Mouse (Mus musculus) gastrocnemius, adult 8-10 months (tissue): ENCODE data around the gene Galnt2. TPM values are rescaled to one million over a fixed set of nuclear protein-coding genes. Genes with fewer than 3 reads are reported as not detected.

Experiments
- DNase-seq, 2 experiments: peaks; one replicate each; pipeline ENCODE4 v3.0.0; 2022; ENCODE audit warnings: low spot score in 2 of 2
- total RNA-seq, 4 experiments: library from RNA; stranded (reverse); gene quantifications; 2 replicates each; pipeline ENCODE4 v1.2.4; 2022

Gene Galnt2
- 10 to 100 TPM; 43.1 to 54.1 (median 49.5) TPM for total RNA-seq

DNA sequence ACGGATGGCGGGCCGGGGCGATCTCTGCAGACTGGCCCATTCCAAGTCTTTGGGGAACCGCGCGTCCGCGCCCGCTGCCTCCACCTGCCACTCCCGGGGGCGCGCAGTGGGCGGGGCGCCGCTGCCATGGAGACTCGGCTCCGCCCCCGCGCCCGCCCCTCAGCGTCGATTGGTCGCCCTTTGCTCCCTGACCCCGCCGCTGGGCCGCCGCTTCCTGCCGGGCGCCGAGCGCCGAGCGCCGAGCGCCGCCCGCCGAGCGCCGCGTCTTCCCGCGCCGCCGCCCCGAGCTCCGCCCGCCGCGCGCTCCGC lies at the start of gene Galnt2:
Gene Galnt2, plus strand, starts transcription at position 216 of the 309 bp plus-strand sequence.
- peak; percentile 80 to 87 for DNase-seq

GRCm38 (mm10) chr8:124181751-124182150 lies 49.4 kb upstream of the Galnt2 start:
- DNase-seq: no peak

- no peak for DNase-seq
These were observed 49.0 kb upstream of the Galnt2 start for GRCm38 (mm10) chr8:124182224-124182623.

- DNase-seq: no peak
These were observed 47.1 kb upstream of the Galnt2 start for GRCm38 (mm10) chr8:124184078-124184477.

- no peak for DNase-seq
These were observed 46.7 kb upstream of the Galnt2 start for GRCm38 (mm10) chr8:124184507-124184906.

DNA sequence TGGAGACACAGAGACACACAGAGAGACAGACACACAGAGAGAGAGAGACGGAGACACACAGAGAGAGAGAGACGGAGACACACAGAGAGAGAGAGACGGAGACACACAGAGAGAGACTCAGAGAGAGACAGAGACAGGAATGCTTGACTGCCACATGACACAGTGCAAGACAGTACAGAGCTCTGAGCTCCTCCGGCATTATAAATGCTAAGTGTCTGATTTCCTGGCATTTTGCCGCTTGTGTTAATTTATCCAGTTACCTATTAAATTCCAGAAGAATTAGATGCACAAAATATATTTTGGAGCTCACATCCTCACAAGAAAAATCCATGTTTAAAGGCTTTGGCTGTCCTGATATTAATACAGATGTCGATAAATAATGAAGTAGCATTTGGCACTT lies 46.1 kb upstream of the Galnt2 start:
- DNase-seq: no peak

- DNase-seq: no peak
These were observed 40.8 kb upstream of the Galnt2 start for GRCm38 (mm10) chr8:124190388-124190787.

- DNase-seq: no peak
These were observed 38.9 kb upstream of the Galnt2 start for GRCm38 (mm10) chr8:124192242-124192641.

GRCm38 (mm10) chr8:124192976-124193375 lies 38.2 kb upstream of the Galnt2 start:
- DNase-seq: peak; percentile 53 to 74

DNA sequence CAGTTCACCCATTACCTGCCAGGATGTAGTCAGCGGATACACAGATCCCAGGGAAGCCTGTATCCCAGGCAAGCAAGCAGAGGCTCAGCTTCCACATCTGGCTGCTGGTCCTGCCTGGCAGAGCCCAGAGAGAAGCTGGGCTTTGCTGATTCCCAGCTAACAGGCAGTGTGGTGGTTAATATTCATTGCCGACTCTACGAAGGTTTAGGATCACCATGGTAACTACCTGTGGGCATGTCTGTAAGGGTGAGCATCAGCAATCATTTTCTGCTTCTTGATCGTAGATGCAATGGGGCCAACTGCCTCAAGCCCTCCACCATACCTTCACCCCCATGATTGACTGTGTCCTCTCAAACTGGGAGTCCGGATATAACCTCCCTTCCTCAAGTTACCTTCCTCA lies 37.2 kb upstream of the Galnt2 start:
- no peak for DNase-seq

- peak in 1 of 2 experiments; percentile 42 for DNase-seq
These were observed 35.0 kb upstream of the Galnt2 start for GRCm38 (mm10) chr8:124196195-124196594.

DNA sequence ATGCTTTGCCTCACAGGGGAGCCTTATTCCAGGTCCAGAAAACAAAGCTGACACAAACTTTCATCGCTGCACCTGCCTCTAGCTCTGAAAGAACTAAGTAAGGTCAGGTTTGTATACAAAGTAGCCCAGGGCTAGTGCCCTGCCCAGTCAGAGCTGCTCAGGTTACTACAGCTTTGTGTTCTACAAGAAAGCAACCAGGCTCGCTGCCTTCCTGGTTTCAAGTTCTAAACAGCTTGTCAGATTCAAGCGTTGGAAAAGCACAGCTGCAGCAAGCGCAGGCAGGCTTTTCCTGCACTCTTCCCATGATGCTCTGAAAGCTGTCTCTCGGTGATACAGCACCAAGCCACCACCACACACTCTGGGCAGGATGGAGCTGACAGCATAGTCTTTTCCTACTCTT lies 34.4 kb upstream of the Galnt2 start:
- no peak for DNase-seq

DNA sequence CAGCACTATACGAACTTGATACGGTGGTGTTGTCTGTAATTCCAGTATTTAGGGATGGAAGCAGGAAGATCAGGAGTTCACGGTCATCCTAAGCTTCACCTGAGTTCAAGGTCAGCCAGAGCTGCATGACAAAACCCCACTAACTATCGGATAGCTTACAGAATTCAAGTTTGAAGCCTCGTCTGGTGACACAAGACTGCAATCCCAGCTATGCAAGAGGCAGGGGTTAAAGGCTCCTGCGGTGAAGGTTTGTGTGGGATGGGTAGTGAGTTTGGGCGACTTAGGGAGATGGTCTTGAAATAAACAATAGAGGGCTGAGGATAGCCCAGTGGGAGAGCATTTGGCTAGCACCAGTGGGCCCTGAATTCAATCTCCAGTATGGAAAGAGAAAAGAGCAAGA lies 33.0 kb upstream of the Galnt2 start:
- no peak for DNase-seq

GRCm38 (mm10) chr8:124200400-124200799 lies 30.8 kb upstream of the Galnt2 start:
- DNase-seq: no peak

DNA sequence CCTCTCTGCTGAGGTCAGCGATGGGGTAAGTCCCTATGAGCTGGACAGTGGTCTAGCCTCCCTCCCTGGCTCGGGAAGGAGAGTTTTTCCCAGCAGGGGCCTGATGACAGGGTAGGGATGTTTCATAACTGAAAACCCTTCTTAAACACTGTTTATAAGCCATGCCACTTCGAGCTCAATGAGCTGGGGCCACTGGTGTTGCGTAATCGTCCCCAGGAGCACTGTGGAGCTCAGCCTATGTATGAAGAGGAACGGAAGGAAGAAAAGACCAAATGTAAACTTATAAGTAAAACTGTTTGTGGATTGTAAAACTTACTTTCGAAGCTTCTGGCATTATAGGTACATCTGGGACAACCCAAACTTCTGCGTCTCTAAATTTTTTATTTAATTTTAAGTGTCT lies 29.5 kb upstream of the Galnt2 start:
- no peak for DNase-seq

GRCm38 (mm10) chr8:124202895-124203294 lies 28.3 kb upstream of the Galnt2 start:
- DNase-seq: no peak

DNA sequence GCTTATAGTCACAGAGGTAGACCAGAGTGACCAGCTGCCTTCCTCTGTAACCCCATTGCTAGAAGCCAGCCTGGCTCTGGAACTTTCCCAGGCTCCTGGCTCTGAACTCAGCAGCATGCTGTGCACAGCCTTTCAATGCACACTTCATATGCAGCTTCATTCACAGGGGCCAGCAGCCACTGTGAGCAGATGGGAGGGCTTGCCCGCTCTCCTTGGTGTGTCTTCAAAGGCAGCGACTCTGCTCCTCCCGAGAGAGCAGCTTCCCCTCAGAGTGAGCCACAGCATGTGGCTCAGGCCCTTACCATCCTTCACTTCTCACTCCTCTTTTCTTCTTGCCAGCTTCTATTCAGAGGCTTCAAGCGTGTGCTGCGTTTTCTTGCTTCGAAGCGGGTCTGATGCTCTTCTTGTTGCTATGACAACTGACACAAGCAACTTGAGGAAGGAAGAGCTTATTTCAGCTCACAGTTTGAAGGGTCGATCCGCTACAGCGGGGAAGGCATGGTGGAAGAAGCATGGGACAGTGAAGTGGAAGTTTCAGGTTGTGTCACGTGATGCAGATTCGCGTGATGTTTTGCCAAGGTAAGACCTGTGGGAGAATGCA lies 27.1 kb upstream of the Galnt2 start:
- DNase-seq: no peak

DNA sequence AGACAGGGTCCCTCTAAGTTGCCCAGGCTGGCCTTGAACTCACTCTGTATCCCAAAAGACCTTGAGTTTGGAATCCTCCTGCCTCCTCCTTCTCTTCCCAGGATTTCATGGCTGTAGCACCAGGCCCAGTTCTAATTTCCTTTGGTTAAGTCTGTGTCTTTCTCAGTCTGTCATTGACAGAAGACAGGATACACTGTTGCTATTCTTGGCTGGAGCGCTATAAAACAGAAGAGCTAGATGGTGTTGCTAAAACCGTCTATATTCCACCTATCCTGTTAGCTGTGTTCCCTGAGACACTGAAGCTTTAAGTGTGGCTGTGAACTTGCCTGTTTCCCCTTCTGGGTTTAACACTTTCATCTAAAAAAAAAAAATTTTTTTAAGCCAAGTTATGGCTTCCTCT lies 19.0 kb upstream of the Galnt2 start:
- DNase-seq: no peak

GRCm38 (mm10) chr8:124216951-124217350 lies 14.2 kb upstream of the Galnt2 start:
- no peak for DNase-seq

- DNase-seq: no peak
These were observed 1.3 kb upstream of the Galnt2 start for GRCm38 (mm10) chr8:124229883-124230282.

DNA sequence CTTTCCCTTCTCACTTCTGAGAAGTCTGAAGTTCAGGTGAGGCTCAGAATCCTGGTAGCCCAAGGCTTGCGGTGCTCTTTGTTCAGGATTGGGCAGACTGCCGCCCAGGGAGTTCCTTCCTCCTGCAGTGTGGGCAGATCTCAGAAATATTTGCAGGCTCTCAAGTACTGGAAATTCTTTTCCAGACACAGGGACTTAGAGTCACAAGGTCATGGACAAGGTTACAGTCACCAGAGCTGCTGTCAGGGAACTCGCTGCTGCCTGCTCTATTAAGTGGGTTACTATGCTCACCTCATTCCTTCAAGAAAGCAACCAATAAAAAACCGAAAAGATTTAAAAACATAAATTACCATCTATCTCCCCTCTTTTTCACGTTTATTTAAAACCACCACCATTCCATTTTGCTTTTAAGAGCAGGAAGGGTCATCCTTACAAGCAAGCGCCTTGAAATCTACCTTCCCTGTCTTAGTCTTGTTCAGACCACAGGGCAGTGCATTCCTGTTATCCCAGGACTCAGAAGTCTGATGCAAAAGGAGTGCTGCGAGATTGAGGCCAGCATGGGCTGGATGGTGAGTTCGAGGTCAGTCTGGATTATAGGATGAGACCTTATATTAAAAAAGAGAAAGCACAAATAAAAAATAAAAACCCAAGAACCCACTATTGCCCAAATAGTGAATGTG lies 555 bp upstream of the Galnt2 start:
- DNase-seq: no peak

- peak; percentile 23 to 58 for DNase-seq
These were observed 491 bp downstream of the Galnt2 start for GRCm38 (mm10) chr8:124231485-124232279.

GRCm38 (mm10) chr8:124232280-124232600 lies 1.0 kb downstream of the Galnt2 start:
- no peak for DNase-seq
